Mouse (Mus musculus) embryo, embryonic 11 days (tissue): Measurements from ENCODE around the gene Igsf23.
"Not testable (repeated sequence)": the region's sequence is repeated elsewhere in the genome, so short reads cannot be mapped to it uniquely, and the experiment has no call there.

Experiments
- DNase-seq: peaks from one replicate; pipeline ENCODE4 v3.0.0-alpha.2; 2015

Igsf23 gene

GRCm38 (mm10) chr7:19950589-19950988 lies at the start of gene Igsf23:
Gene Igsf23, minus strand, starts transcription at chr7:19950756.
- peak; percentile 18 for DNase-seq

GRCm38 (mm10) chr7:19996721-19997120 lies 46.2 kb upstream of the Igsf23 start:
- not testable (repeated sequence) for DNase-seq

GRCm38 (mm10) chr7:19991165-19991564 lies 40.6 kb upstream of the Igsf23 start, which contains the start of gene Nlrp9b:
Gene Nlrp9b, plus strand, starts transcription at chr7:19991465.
- DNase-seq, result not testable (repeated sequence)

- no peak for DNase-seq
These were observed 21.0 kb upstream of the Igsf23 start for GRCm38 (mm10) chr7:19971516-19971915.

- no peak for DNase-seq
These were observed 19.6 kb upstream of the Igsf23 start for GRCm38 (mm10) chr7:19970196-19970595.

- DNase-seq, result no peak
These were observed 19.1 kb upstream of the Igsf23 start for GRCm38 (mm10) chr7:19969541-19970090.

- no peak for DNase-seq
These were observed 18.6 kb upstream of the Igsf23 start for GRCm38 (mm10) chr7:19969106-19969505.

GRCm38 (mm10) chr7:19964985-19965579 lies 14.5 kb upstream of the Igsf23 start, which contains the start of gene Ceacam20:
Gene Ceacam20, plus strand, starts transcription at chr7:19965412.
- DNase-seq, result no peak

GRCm38 (mm10) chr7:19962423-19962822 lies 11.9 kb upstream of the Igsf23 start:
- no peak for DNase-seq

GRCm38 (mm10) chr7:19956341-19956781 lies 5.8 kb upstream of the Igsf23 start:
- DNase-seq, result peak; percentile 88

- DNase-seq, result no peak
These were observed 5.3 kb upstream of the Igsf23 start for GRCm38 (mm10) chr7:19955861-19956260.

GRCm38 (mm10) chr7:19953054-19953453 lies 2.5 kb upstream of the Igsf23 start:
- DNase-seq, result peak; percentile 23

GRCm38 (mm10) chr7:19952320-19952986 lies 1.9 kb upstream of the Igsf23 start:
- peak; percentile 39 for DNase-seq

GRCm38 (mm10) chr7:19949996-19950395 lies 560 bp downstream of the Igsf23 start:
- DNase-seq, result no peak

- DNase-seq, result no peak
These were observed 1.6 kb downstream of the Igsf23 start for GRCm38 (mm10) chr7:19948956-19949355.

- DNase-seq, result no peak
These were observed 4.6 kb downstream of the Igsf23 start for GRCm38 (mm10) chr7:19945821-19946515.

- no peak for DNase-seq
These were observed 5.4 kb downstream of the Igsf23 start for GRCm38 (mm10) chr7:19945201-19945600.

- no peak for DNase-seq
These were observed 5.8 kb downstream of the Igsf23 start for GRCm38 (mm10) chr7:19944709-19945108.

GRCm38 (mm10) chr7:19940256-19940655 lies 10.3 kb downstream of the Igsf23 start:
- DNase-seq, result no peak

- DNase-seq, result no peak
These were observed 10.9 kb downstream of the Igsf23 start for GRCm38 (mm10) chr7:19939555-19940235.

GRCm38 (mm10) chr7:19937229-19937821 lies 13.2 kb downstream of the Igsf23 start:
- DNase-seq, result no peak

- no peak for DNase-seq
These were observed 14.6 kb downstream of the Igsf23 start for GRCm38 (mm10) chr7:19935961-19936360.
